Mouse (Mus musculus) 3134 (cell line): Measurements from ENCODE around the gene Smyd4.
A peak's percentile ranks its signal among the peaks of the same experiment; 100 is the strongest.

ENCODE experiments used
- DNase-seq: peaks from one replicate; pipeline ENCODE4 v3.0.0-alpha.2; 2011; ENCODE audit warnings: low spot score; ENCODE audit not compliant: insufficient read length; ENCODE audit errors: extremely low read depth

The Smyd4 gene

GRCm38 (mm10) chr11:75410591-75410990, 62.4 kb downstream of the Smyd4 start:
- DNase-seq: no peak

- DNase-seq: peak; percentile 36
Observed at GRCm38 (mm10) chr11:75415096-75415495, 66.9 kb downstream of the Smyd4 start.

- DNase-seq: no peak
Observed at GRCm38 (mm10) chr11:75415994-75416393, 67.8 kb downstream of the Smyd4 start.

- DNase-seq: no peak
Observed at GRCm38 (mm10) chr11:75420037-75420436, 71.8 kb downstream of the Smyd4 start.

- no peak for DNase-seq
Observed at GRCm38 (mm10) chr11:75420810-75421374, 72.7 kb downstream of the Smyd4 start.

- DNase-seq: no peak
Observed at GRCm38 (mm10) chr11:75421375-75422012, 73.3 kb downstream of the Smyd4 start.

- DNase-seq: no peak
Observed at GRCm38 (mm10) chr11:75422013-75422792, 74.0 kb downstream of the Smyd4 start, which contains the start of gene Serpinf1. Gene Serpinf1 (minus strand): TSS chr11:75422701.

- no peak for DNase-seq
Observed at GRCm38 (mm10) chr11:75423091-75423490, 74.9 kb downstream of the Smyd4 start.

- no peak for DNase-seq
Observed at GRCm38 (mm10) chr11:75424033-75424432, 75.8 kb downstream of the Smyd4 start.

GRCm38 (mm10) chr11:75424459-75424858, 76.2 kb downstream of the Smyd4 start:
- DNase-seq: no peak

- no peak for DNase-seq
Observed at GRCm38 (mm10) chr11:75429019-75429705, 80.9 kb downstream of the Smyd4 start.

- DNase-seq: no peak
Observed at GRCm38 (mm10) chr11:75431307-75431706, 83.1 kb downstream of the Smyd4 start.

GRCm38 (mm10) chr11:75434138-75434537, 85.9 kb downstream of the Smyd4 start:
- DNase-seq: no peak

GRCm38 (mm10) chr11:75438194-75438593, 90.0 kb downstream of the Smyd4 start:
- DNase-seq: no peak

GRCm38 (mm10) chr11:75438804-75439203, 90.6 kb downstream of the Smyd4 start:
- no peak for DNase-seq

- DNase-seq: no peak
Observed at GRCm38 (mm10) chr11:75439363-75439762, 91.1 kb downstream of the Smyd4 start, which contains the start of gene Serpinf2. Gene Serpinf2 (minus strand): TSS chr11:75439591.

- DNase-seq: no peak
Observed at GRCm38 (mm10) chr11:75439951-75440350, 91.7 kb downstream of the Smyd4 start.

GRCm38 (mm10) chr11:75441034-75441433, 92.8 kb downstream of the Smyd4 start:
- DNase-seq: no peak

GRCm38 (mm10) chr11:75441601-75442000, 93.4 kb downstream of the Smyd4 start:
- DNase-seq: no peak

GRCm38 (mm10) chr11:75443711-75444110, 95.5 kb downstream of the Smyd4 start:
- DNase-seq: no peak

- DNase-seq: no peak
Observed at GRCm38 (mm10) chr11:75448575-75448974, 100.3 kb downstream of the Smyd4 start.
